Mouse (Mus musculus) liver, adult 2 months (tissue): Measurements from ENCODE around the gene Ccdc115. TPM values are rescaled to one million over a fixed set of nuclear protein-coding genes. Genes with fewer than 3 reads are reported as not detected.

ENCODE experiments used
- DNase-seq: peaks from one replicate; pipeline ENCODE4 v3.0.0-alpha.2; 2011; ENCODE audit warnings: low read depth, low spot score; ENCODE audit errors: extremely low read depth
- H3K27ac ChIP-seq: fragments of 200-500 bp; replicated peaks from 2 replicates; pipeline ENCODE4 v1.5.1; 2012; ENCODE audit warnings: low read depth, mild to moderate bottlenecking, control low read depth, inconsistent platforms, low read length; ENCODE audit not compliant: insufficient read depth
- H3K27me3 ChIP-seq: fragments of 200-500 bp; 2 replicates; pipeline ENCODE4 v1.6.1; 2012; ENCODE audit warnings: mild to moderate bottlenecking, moderate library complexity, low read length, inconsistent platforms; ENCODE audit not compliant: control insufficient read depth, insufficient read depth
- H3K36me3 ChIP-seq: fragments of 200-500 bp; 2 replicates; pipeline ENCODE4 v1.6.1; 2012; ENCODE audit warnings: low read length, inconsistent platforms; ENCODE audit not compliant: control insufficient read depth, insufficient read depth
- H3K4me1 ChIP-seq: fragments of 200-500 bp; 2 replicates; pipeline ENCODE4 v1.6.1; 2011; ENCODE audit warnings: low read length; ENCODE audit not compliant: control insufficient read depth, insufficient read depth
- H3K4me3 ChIP-seq: fragments of 200-500 bp; 2 replicates; pipeline ENCODE4 v1.5.1; 2011; ENCODE audit warnings: low read depth, mild to moderate bottlenecking, control low read depth, low read length, moderate library complexity; ENCODE audit not compliant: insufficient read depth
- H3K79me2 ChIP-seq: fragments of 200-500 bp; 2 replicates; pipeline ENCODE4 v1.6.1; 2012; ENCODE audit warnings: inconsistent platforms, mild to moderate bottlenecking, low read length, moderate library complexity; ENCODE audit not compliant: control insufficient read depth, insufficient read depth
- H3K9ac ChIP-seq: fragments of 200-500 bp; 2 replicates; pipeline ENCODE4 v1.6.1; 2012; ENCODE audit warnings: low read depth, mild to moderate bottlenecking, control low read depth, inconsistent platforms, low read length
- CTCF ChIP-seq: fragments of 200-500 bp; IDR thresholded peaks from 2 replicates; pipeline ENCODE4 v1.5.1; 2011; ENCODE audit warnings: low read depth, low read length, control low read depth
- POLR2A ChIP-seq: fragments of 200-500 bp; IDR thresholded peaks from 2 replicates; pipeline ENCODE4 v1.6.1; 2011; ENCODE audit warnings: low read length, control low read depth; ENCODE audit not compliant: insufficient read depth; ENCODE audit errors: extremely low read depth
- WGBS: fragments of 180-500 bp; shearing (Covaris S2); methylation state at CpG from one replicate; pipeline ENCODE4 v1.1.7; 2018; 5-methylcytosine and 5-hydroxymethylcytosine counted together
- polyA plus RNA-seq: library from polyadenylated mRNA; depleted of rRNA; stranded (reverse); fragments of >200 nt; gene quantifications from 2 replicates; pipeline ENCODE4 v1.2.3, GENCODE M21; 2012
- total RNA-seq: library from RNA; depleted of rRNA; stranded (reverse); fragments of >200 nt; gene quantifications from 2 replicates; pipeline ENCODE4 v1.2.3, GENCODE M21; 2014

The Ccdc115 gene
- total and polyA plus RNA-seq, 2 experiments = 12.9 to 13.5 TPM

- DNase-seq = no peak
- H3K36me3 ChIP-seq = no peaks in the 10 kb centered on the region
- H3K4me3 ChIP-seq = no peak overlapping the region
- H3K27me3 ChIP-seq = no peaks in the 10 kb centered on the region
- H3K27ac ChIP-seq = no peak overlapping the region
- H3K79me2 ChIP-seq = no peaks in the 10 kb centered on the region
- TF ChIP-seq POLR2A (no peak), CTCF (no peak)
- no peaks in the 10 kb centered on the region for H3K4me1 ChIP-seq
- 60% methylated on average over 3 of the region's 3 CpGs for WGBS
- no peak overlapping the region for H3K9ac ChIP-seq
Measured at GRCm38 (mm10) chr1:34468051-34468450, 28.6 kb upstream of the Ccdc115 start.

DNA sequence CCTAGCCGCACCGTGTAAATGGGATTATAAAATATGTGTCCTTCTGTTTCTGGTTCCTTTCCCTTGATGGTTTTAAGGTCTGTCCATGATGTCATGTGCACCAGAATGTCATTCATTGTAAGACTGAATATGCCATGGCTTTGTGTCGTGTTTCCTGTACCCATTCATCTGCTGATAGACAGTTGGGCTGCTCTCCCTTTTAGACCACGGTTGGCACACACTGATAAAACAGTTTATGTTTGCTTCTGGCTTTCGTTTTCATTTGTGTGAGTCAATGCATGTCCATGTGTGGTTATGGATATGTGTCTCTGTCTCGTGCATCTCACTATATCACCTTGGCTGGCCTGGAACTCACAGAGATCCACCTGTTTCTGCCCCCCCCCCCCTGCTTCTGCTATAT is 26.0 kb upstream of the Ccdc115 start:
- no peaks in the 10 kb centered on the region for H3K27me3 ChIP-seq

GRCm38 (mm10) chr1:34464310-34464817 is 24.9 kb upstream of the Ccdc115 start:
- no peaks in the 10 kb centered on the region for H3K79me2 ChIP-seq
- TF ChIP-seq POLR2A (no peak), CTCF (no peak)
- no peak overlapping the region for H3K4me3 ChIP-seq
- DNase-seq = no peak
- whole genome bisulfite sequencing = 77% methylated on average over 8 of the region's 8 CpGs
- no peaks in the 10 kb centered on the region for H3K4me1 ChIP-seq
- no peak overlapping the region for H3K27ac ChIP-seq
- H3K36me3 ChIP-seq = no peaks in the 10 kb centered on the region
- H3K27me3 ChIP-seq = no peaks in the 10 kb centered on the region
- H3K9ac ChIP-seq = no peak overlapping the region

More for the DNA sequence above, 26.0 kb upstream of the Ccdc115 start:
- DNase-seq = no peak
- Histone ChIP-seq H3K4me3 (no peak overlapping the region), H3K9ac (no peak overlapping the region), H3K27ac (no peak overlapping the region), H3K79me2 (no peaks in the 10 kb centered on the region), H3K36me3 (no peaks in the 10 kb centered on the region), H3K4me1 (no peaks in the 10 kb centered on the region)
- 77% methylated on average over 6 of the region's 6 CpGs for WGBS
- TF ChIP-seq POLR2A = no peak
- TF ChIP-seq CTCF = no peak

DNA sequence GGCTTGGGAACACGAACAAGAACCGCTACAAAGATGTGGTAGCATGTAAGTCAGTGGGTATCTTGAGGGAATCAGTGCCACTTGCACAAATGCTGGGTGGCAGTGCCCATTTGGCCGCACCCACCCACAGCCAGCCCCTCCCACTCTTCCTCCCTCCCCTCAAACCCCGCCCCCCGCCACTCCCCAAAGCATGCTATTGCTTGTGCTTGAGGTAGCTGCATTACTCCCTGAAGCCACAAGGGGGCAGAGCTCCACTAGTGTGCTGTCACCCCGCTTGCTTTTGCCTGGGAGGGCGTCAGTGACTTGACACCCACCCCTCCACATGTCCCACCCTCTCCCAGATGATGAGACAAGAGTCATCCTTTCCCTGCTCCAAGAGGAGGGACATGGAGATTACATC is 23.3 kb upstream of the Ccdc115 start:
- no peak for TF ChIP-seq POLR2A
- peak; percentile 78 for TF ChIP-seq CTCF
- Histone ChIP-seq H3K4me1 (no peaks in the 10 kb centered on the region), H3K79me2 (no peaks in the 10 kb centered on the region), H3K27me3 (peaks cover 2% of the 10 kb centered on the region; the same call in 1 of the 2 replicates), H3K9ac (no peak overlapping the region), H3K36me3 (no peaks in the 10 kb centered on the region), H3K4me3 (no peak overlapping the region), H3K27ac (no peak overlapping the region)
- WGBS = 26% methylated on average over 7 of the region's 7 CpGs
- no peak for DNase-seq

GRCm38 (mm10) chr1:34460061-34460441 is 20.6 kb upstream of the Ccdc115 start:
- H3K4me3 ChIP-seq = peak overlapping the region; percentile 78

DNA sequence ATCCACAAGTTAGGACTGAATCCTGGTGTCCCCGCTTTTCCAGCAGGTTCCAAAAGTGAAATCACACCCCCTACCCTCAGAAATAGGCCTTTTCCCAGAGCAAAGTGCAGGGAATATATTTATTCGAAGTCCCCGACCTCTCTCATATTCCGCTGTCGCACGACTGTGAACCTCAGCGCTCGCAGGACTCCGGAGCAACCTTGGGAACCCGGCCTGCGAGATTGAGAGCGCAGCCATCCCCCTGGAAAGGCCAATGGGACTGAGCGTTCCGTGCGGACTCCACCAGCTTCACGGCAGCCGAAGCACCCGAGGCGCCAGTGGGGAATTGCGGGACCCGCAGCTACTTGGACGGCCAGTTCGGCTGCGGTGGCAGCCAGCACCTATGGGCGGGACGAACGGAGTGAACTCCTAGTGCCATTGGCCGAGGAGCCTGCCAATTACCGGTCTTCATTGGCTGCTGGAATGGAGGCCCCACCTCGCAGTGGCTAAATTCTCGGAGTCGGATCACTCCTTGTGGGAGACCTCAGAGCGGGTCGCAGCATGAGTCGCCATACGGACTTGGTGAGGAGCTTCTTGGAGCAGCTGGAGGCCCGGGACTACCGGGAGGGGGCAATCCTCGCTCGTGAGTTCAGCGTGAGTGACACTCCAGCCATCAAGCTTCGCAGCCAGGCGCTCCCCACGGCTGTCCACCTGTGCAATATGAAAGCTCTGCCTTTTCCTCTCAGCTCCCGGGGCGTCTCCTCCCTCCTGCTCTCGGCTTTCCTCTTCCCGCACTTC is 20.0 kb upstream of the Ccdc115 start, which contains the start of gene Ptpn18:
Gene Ptpn18, plus strand, starts transcription at position 479 of the 777 bp plus-strand sequence.
- Histone ChIP-seq H3K9ac (peak within 1 kb of the TSS; percentile 69), H3K27me3 (peaks cover 2% of the 10 kb centered on the region; the same call in 1 of the 2 replicates), H3K4me3 (peak within 1 kb of the TSS; percentile 78), H3K79me2 (no peaks in the 10 kb centered on the region), H3K4me1 (no peaks in the 10 kb centered on the region), H3K36me3 (no peaks in the 10 kb centered on the region), H3K27ac (no peak within 1 kb of the TSS)
- TF ChIP-seq POLR2A = no peak
- TF ChIP-seq CTCF = peak; percentile 20; the same call in 1 of the 2 replicates
- DNase-seq = peak; percentile 71
- WGBS = under 1% methylated on average over 48 of the region's 48 CpGs

More at GRCm38 (mm10) chr1:34460061-34460441, 20.6 kb upstream of the Ccdc115 start:
- TF ChIP-seq CTCF (no peak), POLR2A (no peak)
- H3K36me3 ChIP-seq = no peaks in the 10 kb centered on the region
- H3K27ac ChIP-seq = no peak overlapping the region
- H3K4me1 ChIP-seq = no peaks in the 10 kb centered on the region
- DNase-seq = no peak
- peaks cover 2% of the 10 kb centered on the region; the same call in 1 of the 2 replicates for H3K27me3 ChIP-seq
- WGBS = 7% methylated on average over 15 of the region's 15 CpGs
- peak overlapping the region; percentile 48 for H3K9ac ChIP-seq
- H3K79me2 ChIP-seq = no peaks in the 10 kb centered on the region
